Mouse (Mus musculus) ES-E14 (cell line): ENCODE data around the gene Ldah.

Source experiments
- CHD2 ChIP-seq: IDR thresholded peaks from 2 replicates; pipeline ENCODE4 v1.6.1; 2014; ENCODE audit warnings: mild to moderate bottlenecking, low read depth, low read length, inconsistent platforms
- MAFK ChIP-seq: IDR thresholded peaks from 2 replicates; pipeline ENCODE4 v1.6.1; 2014; ENCODE audit warnings: mild to moderate bottlenecking, low read depth, low read length, inconsistent platforms; ENCODE audit not compliant: insufficient read depth
- ZNF384 ChIP-seq: IDR thresholded peaks from 2 replicates; pipeline ENCODE4 v1.6.1; 2012; ENCODE audit warnings: low read depth, low read length, inconsistent platforms

DNA sequence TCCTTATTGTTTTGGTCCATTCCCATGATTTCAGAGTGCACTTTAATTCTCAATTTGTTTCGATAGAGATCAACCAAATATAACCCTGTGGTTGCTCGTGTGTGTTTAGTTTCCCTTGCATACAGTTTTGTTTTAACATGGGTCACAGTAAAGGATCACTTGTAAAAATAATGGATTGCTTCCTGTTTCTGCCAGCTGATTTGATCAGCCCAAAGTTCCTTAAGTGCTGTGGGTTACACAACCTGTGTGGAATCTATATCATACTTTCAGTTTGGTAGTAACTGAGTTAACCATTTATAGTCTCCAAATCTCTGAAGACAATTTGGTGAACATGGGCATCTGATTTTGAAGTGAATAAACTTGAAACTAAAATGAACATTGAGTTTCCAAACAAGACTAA lies 52.4 kb downstream of the Ldah start:
- TF ChIP-seq MAFK (no peak), CHD2 (no peak), ZNF384 (no peak)
